Mouse (Mus musculus): ENCODE measurements around the gene Perp.

DNA sequence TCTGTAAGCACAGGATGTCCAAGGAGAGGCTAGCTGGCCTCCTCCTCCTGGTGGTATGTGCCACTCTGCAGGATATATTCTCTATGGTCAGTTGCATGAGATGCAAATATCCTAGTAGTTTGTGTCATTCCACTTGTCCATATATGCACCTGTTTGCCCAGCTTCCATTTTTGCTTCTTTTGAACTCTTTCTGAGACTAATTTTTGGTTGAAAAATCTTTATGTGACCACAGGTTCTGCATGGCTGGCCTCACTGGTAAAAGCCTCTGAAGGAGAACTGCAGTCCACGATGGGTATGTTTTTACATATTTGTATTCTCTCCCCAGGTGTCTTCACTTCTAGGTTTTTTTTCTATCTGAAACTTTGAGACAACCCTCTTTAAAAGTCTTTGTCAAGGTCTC lies 37.4 kb downstream of the Perp start:
- TF ChIP-seq CTCF (IDR thresholded peaks at IDR 0.05; ENCODE audit: extremely low read depth, insufficient read length, insufficient replicate concordance, low read depth, low read length) = no peak
- no peak for TF ChIP-seq POLR2A (IDR thresholded peaks at IDR 0.05; ENCODE audit: low read depth, low read length)
